Mouse (Mus musculus) heart, embryonic 16.5 days (tissue): Measurements from ENCODE around the gene Gm20662. TPM values are rescaled to one million over a fixed set of nuclear protein-coding genes. Genes with fewer than 3 reads are reported as not detected.
"Not testable (repeated sequence)": the region's sequence is repeated elsewhere in the genome, so short reads cannot be mapped to it uniquely, and the experiment has no call there.

Experiments
- ATAC-seq: fragments of 200-750 bp; cut with Nextera tagmentation; replicated peaks from 2 replicates; pipeline ENCODE4 v1.8.0; 2017; ENCODE audit warnings: moderate number of reproducible peaks; ENCODE audit not compliant: insufficient read depth, low FRiP score; ENCODE audit errors: extremely low read depth
- H3K27ac ChIP-seq: fragments of 300-500 bp; sonication (generic); 2 replicates; pipeline ENCODE4 v1.5.1; 2014; ENCODE audit warnings: mild to moderate bottlenecking, low read length, control low read depth, moderate library complexity
- H3K27me3 ChIP-seq: fragments of 300-500 bp; sonication (generic); 2 replicates; pipeline ENCODE4 v1.6.1; 2014; ENCODE audit warnings: low read length, mixed read lengths; ENCODE audit not compliant: control insufficient read depth, insufficient read depth
- H3K36me3 ChIP-seq: fragments of 300-500 bp; sonication (generic); 2 replicates; pipeline ENCODE4 v1.6.1; 2014; ENCODE audit not compliant: control insufficient read depth, insufficient read depth
- H3K4me1 ChIP-seq: fragments of 300-500 bp; sonication (generic); 2 replicates; pipeline ENCODE4 v1.6.1; 2014; ENCODE audit warnings: low read length, mixed read lengths; ENCODE audit not compliant: control insufficient read depth, insufficient read depth
- H3K4me2 ChIP-seq: fragments of 300-500 bp; sonication (generic); 2 replicates; pipeline ENCODE4 v1.6.1; 2014; ENCODE audit warnings: low read depth, mild to moderate bottlenecking, control low read depth, low read length
- H3K4me3 ChIP-seq: fragments of 300-500 bp; sonication (generic); 2 replicates; pipeline ENCODE4 v1.5.1; 2014; ENCODE audit warnings: mild to moderate bottlenecking, control low read depth, low read length
- H3K9ac ChIP-seq: fragments of 300-500 bp; sonication (generic); 2 replicates; pipeline ENCODE4 v1.6.1; 2014; ENCODE audit warnings: low read length, control low read depth
- H3K9me3 ChIP-seq: fragments of 300-500 bp; sonication (generic); replicated peaks from 2 replicates; pipeline ENCODE4 v1.6.1; 2016; ENCODE audit warnings: low read length; ENCODE audit not compliant: control insufficient read depth
- WGBS: fragments of 180-500 bp; shearing (Covaris S2); extraction: QIAGEN DNeasy Blood & Tissue Kit; methylation state at CpG from one replicate; pipeline ENCODE4 v1.1.7; 2014; 5-methylcytosine and 5-hydroxymethylcytosine counted together
- polyA plus RNA-seq: library from polyadenylated mRNA; unstranded; fragments of >200 nt; fragmentation: Nextera tagmentation; extraction: Ambion mirVana; gene quantifications from 2 replicates; pipeline ENCODE4 v1.2.1, GENCODE M21; 2015

The Gm20662 gene
- polyA plus RNA-seq, 1 experiment from 2014 or later, result 0.76 TPM

GRCm38 (mm10) chr9:107994464-107994863, 1.7 kb upstream of the Gm20662 start:
- Histone ChIP-seq H3K9me3 (no peaks in the 10 kb centered on the region), H3K27ac (peak overlapping the region; percentile 18), H3K36me3 (no peaks in the 10 kb centered on the region), H3K4me1 (no peaks in the 10 kb centered on the region; the same call in 1 of the 2 replicates), H3K4me3 (no peak overlapping the region), H3K4me2 (no peak overlapping the region), H3K27me3 (no peaks in the 10 kb centered on the region), H3K9ac (no peak overlapping the region)
- WGBS, result 24% methylated on average over 2 of the region's 2 CpGs
- ATAC-seq, result no peak

DNA sequence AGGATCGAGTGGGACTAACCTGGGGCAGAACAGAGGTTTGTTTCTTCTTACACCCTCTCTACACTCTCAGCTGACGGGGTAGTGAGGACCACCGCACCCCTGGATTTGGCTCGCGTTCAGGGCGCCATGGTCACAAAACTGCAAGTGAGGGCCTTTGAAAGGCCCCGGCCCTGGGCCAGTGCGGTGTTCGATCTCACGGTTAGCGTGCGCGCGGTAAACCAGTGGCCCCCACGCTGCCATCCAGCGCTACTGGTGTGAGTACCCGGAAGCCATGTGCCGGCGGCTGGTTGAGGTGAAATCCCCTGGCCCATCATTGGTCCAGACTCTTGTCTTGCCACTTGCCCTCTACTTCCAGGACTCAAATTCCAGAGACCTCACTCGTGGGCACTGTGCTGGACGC, 636 bp upstream of the Gm20662 start:
- 92% methylated on average over 21 of the region's 21 CpGs for WGBS
- no peak overlapping the region for H3K4me2 ChIP-seq
- H3K4me1 ChIP-seq, result no peaks in the 10 kb centered on the region; the same call in 1 of the 2 replicates
- no peaks in the 10 kb centered on the region for H3K36me3 ChIP-seq
- no peak overlapping the region for H3K9ac ChIP-seq
- no peak overlapping the region for H3K4me3 ChIP-seq
- no peak overlapping the region for H3K27ac ChIP-seq
- no peaks in the 10 kb centered on the region for H3K9me3 ChIP-seq
- no peaks in the 10 kb centered on the region for H3K27me3 ChIP-seq
- ATAC-seq, result no peak

GRCm38 (mm10) chr9:108001922-108002770, 6.0 kb downstream of the Gm20662 start, which contains the start of gene Ip6k1:
Gene Ip6k1, plus strand, starts transcription at chr9:108002501.
- WGBS, result under 1% methylated on average over 51 of the region's 51 CpGs
- Histone ChIP-seq H3K4me2 (peak within 1 kb of the TSS; percentile 94), H3K27ac (peak within 1 kb of the TSS; percentile 96), H3K9me3 (no peaks in the 10 kb centered on the region), H3K27me3 (no peaks in the 10 kb centered on the region), H3K4me3 (peak within 1 kb of the TSS; percentile 86), H3K36me3 (no peaks in the 10 kb centered on the region; the same call in 1 of the 2 replicates), H3K9ac (peak within 1 kb of the TSS; percentile 98), H3K4me1 (peaks cover 20% of the 10 kb centered on the region)
- ATAC-seq, result peak; percentile 99

DNA sequence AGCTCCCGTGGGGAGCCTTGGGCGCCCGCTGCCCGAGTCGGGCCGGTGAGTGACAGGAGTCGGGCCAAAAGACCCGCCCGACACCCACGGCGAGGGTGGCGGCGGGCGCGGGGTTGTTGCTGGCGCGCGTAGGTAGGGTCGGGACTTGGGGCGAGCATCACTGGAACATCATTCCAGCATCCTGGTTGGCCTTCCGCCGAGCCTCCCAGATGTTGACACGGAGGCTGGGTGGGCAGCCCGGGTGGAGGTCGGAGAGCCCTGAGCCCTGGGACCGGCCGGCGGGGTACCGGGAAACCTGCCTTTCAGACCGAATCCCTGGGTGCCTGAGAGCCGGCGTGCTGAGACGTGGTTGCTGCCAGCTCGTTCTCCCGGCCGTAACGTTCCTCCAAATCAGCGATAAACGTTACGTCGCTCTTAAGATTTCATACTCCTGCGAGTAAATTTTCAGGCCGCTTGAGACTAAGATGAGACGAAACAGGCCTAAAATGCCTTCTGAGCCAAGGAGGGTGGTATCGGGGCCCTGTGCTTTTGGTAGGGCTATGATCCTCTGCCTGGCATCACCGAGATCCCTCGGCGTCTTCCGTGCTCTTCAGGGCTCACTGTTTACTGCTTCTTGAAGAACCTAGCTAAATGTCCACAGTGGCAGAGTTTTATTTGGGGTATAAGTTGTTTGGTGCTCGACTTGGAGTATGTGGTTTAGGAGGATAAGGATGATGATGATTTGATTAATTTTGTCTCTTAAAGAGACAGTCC, 6.8 kb downstream of the Gm20662 start:
- H3K4me2 ChIP-seq, result peak overlapping the region; percentile 80
- H3K4me1 ChIP-seq, result peaks cover 20% of the 10 kb centered on the region
- H3K27me3 ChIP-seq, result no peaks in the 10 kb centered on the region
- no peaks in the 10 kb centered on the region; the same call in 1 of the 2 replicates for H3K36me3 ChIP-seq
- peak overlapping the region; percentile 96 for H3K27ac ChIP-seq
- H3K9ac ChIP-seq, result peak overlapping the region; percentile 98
- H3K9me3 ChIP-seq, result no peaks in the 10 kb centered on the region
- H3K4me3 ChIP-seq, result peak overlapping the region; percentile 86
- under 1% methylated on average over 46 of the region's 50 CpGs for WGBS
- ATAC-seq, result peak; percentile 56

DNA sequence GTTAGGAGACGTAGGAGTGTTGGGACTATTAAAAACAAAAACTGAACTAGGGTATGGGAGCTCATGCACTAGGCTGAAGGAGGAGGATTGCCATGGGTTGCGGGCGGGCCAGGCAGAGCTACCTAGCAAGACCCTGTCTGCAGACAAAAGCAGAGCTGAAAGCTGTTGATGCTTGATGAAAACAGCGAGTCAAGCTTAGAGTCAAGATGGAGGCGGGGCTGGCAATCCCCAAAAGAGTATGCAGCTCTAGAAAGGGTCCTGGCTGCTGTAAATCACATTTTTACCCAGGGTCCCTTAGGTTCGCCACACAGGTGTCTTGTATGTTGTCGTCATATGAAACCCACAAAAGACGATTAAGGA, 7.4 kb downstream of the Gm20662 start:
- no peaks in the 10 kb centered on the region for H3K9me3 ChIP-seq
- no peak for ATAC-seq
- H3K27ac ChIP-seq, result peak overlapping the region; percentile 96
- no peaks in the 10 kb centered on the region; the same call in 1 of the 2 replicates for H3K36me3 ChIP-seq
- H3K4me1 ChIP-seq, result peaks cover 20% of the 10 kb centered on the region
- H3K4me3 ChIP-seq, result peak overlapping the region; percentile 86
- 19% methylated on average over 8 of the region's 8 CpGs for WGBS
- H3K4me2 ChIP-seq, result peak overlapping the region; percentile 80
- peak overlapping the region; percentile 98 for H3K9ac ChIP-seq
- no peaks in the 10 kb centered on the region for H3K27me3 ChIP-seq

DNA sequence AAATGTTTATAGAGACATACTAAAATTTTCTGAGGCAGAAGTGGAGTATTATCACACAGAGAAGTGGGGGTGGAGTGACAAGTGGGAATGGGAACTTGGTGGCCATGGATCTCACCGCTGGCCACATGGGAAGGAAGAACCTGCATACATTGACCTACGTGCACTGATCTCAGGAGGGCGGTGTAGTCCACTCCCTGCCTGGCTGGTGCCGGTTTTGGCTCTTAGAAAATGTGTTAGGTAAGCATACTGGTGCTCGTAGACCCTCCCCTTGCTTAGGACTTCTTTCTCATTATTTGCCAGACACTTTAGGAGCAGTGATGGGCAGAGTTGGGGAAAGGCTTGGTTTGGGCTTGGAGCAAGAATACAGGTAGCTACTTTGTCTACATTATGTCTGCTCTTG, 11.9 kb downstream of the Gm20662 start:
- H3K4me3 ChIP-seq, result no peak overlapping the region
- no peaks in the 10 kb centered on the region; the same call in none of the 2 replicates for H3K36me3 ChIP-seq
- no peaks in the 10 kb centered on the region for H3K9me3 ChIP-seq
- H3K4me1 ChIP-seq, result peaks cover 21% of the 10 kb centered on the region
- no peak overlapping the region for H3K4me2 ChIP-seq
- no peak overlapping the region for H3K9ac ChIP-seq
- 88% methylated on average over 5 of the region's 5 CpGs for WGBS
- no peak overlapping the region for H3K27ac ChIP-seq
- ATAC-seq, result no peak
- H3K27me3 ChIP-seq, result no peaks in the 10 kb centered on the region

DNA sequence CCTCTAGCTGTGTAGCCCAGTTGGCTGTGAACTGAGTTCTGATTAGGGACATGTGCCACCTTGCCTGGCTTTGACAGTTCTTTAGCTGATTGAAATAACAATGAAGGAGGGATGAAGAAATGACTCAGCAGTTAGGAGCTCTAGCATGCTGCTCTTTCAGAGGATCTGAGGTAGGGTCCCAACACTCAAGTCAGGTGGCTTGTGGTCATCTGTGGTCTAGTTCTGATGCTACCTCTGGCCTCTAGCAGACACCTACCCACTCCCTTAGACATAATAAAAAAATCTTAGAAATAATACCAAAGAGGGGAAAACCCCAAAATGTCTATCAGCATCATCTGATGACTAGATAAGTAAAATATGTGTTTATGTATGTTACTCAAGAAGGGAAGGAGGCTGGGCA, 14.2 kb downstream of the Gm20662 start:
- H3K9me3 ChIP-seq, result no peaks in the 10 kb centered on the region
- ATAC-seq, result no peak
- H3K4me1 ChIP-seq, result peaks cover 8% of the 10 kb centered on the region
- H3K4me3 ChIP-seq, result no peak overlapping the region
- H3K4me2 ChIP-seq, result no peak overlapping the region
- no peaks in the 10 kb centered on the region; the same call in 1 of the 2 replicates for H3K36me3 ChIP-seq
- H3K9ac ChIP-seq, result no peak overlapping the region
- H3K27me3 ChIP-seq, result no peaks in the 10 kb centered on the region
- no peak overlapping the region for H3K27ac ChIP-seq

GRCm38 (mm10) chr9:108013577-108013976, 17.4 kb downstream of the Gm20662 start:
- H3K27ac ChIP-seq, H3K36me3 ChIP-seq, H3K9me3 ChIP-seq, H3K4me2 ChIP-seq, H3K4me1 ChIP-seq, H3K4me3 ChIP-seq, H3K9ac ChIP-seq, ATAC-seq, H3K27me3 ChIP-seq: not testable (repeated sequence)
- 91% methylated on average over 2 of the region's 2 CpGs for WGBS

- Histone ChIP-seq H3K4me1 (peaks cover 10% of the 10 kb centered on the region), H3K4me3 (no peak overlapping the region), H3K36me3 (no peaks in the 10 kb centered on the region; the same call in 1 of the 2 replicates), H3K4me2 (no peak overlapping the region), H3K9me3 (no peaks in the 10 kb centered on the region), H3K27ac (no peak overlapping the region), H3K9ac (no peak overlapping the region), H3K27me3 (no peaks in the 10 kb centered on the region)
- no peak for ATAC-seq
- 81% methylated on average over 3 of the region's 3 CpGs for WGBS
Measured at GRCm38 (mm10) chr9:108017127-108017526, 21.0 kb downstream of the Gm20662 start.
